Mouse (Mus musculus) heart, adult 2 months (tissue): Measurements from ENCODE around the gene Cyp4a12b.

Experiments used
- CTCF ChIP-seq: fragments of 200-600 bp; IDR thresholded peaks from 2 replicates; pipeline ENCODE4 v1.8.1; 2022; ENCODE audit warnings: antibody characterized with exemption, mild to moderate bottlenecking, moderate library complexity
- EP300 ChIP-seq: fragments of 200-500 bp; IDR thresholded peaks from 2 replicates; pipeline ENCODE4 v1.6.1; 2011; ENCODE audit warnings: low read depth, low read length, control low read depth; ENCODE audit not compliant: insufficient read depth
- POLR2A ChIP-seq: fragments of 200-500 bp; IDR thresholded peaks from 2 replicates; pipeline ENCODE4 v1.6.1; 2011; ENCODE audit warnings: mild to moderate bottlenecking, low read depth, low read length, control low read depth; ENCODE audit not compliant: insufficient read depth

GRCm38 (mm10) chr4:115481006-115481652 is 69.7 kb downstream of the Cyp4a12b start:
- no peak for TF ChIP-seq POLR2A
- TF ChIP-seq CTCF, result no peak
- no peak for TF ChIP-seq EP300
